Mouse (Mus musculus) lung, embryonic 15.5 days (tissue): ENCODE data around the gene Proca1. TPM values are rescaled to one million over a fixed set of nuclear protein-coding genes. Genes with fewer than 3 reads are reported as not detected.
A peak's percentile ranks its signal among the peaks of the same experiment; 100 is the strongest.

ENCODE experiments used
- ATAC-seq: fragments of 200-750 bp; cut with Nextera tagmentation; 2 replicates; pipeline ENCODE4 v1.8.0; 2017; ENCODE audit warnings: moderate number of reproducible peaks, borderline replicate concordance; ENCODE audit not compliant: low FRiP score, low TSS enrichment; ENCODE audit errors: extremely low read depth
- H3K27ac ChIP-seq: fragments of 300-500 bp; sonication (generic); 2 replicates; pipeline ENCODE4 v1.5.1; 2015; ENCODE audit warnings: moderate library complexity, mild to moderate bottlenecking, inconsistent platforms
- H3K27me3 ChIP-seq: fragments of 300-500 bp; sonication (generic); 2 replicates; pipeline ENCODE4 v1.6.1; 2015; ENCODE audit warnings: inconsistent platforms
- H3K36me3 ChIP-seq: fragments of 300-500 bp; sonication (generic); 2 replicates; pipeline ENCODE4 v1.6.1; 2015; ENCODE audit warnings: inconsistent platforms
- H3K4me1 ChIP-seq: fragments of 300-500 bp; sonication (generic); 2 replicates; pipeline ENCODE4 v1.6.1; 2015; ENCODE audit warnings: inconsistent platforms
- H3K4me2 ChIP-seq: fragments of 300-500 bp; sonication (generic); 2 replicates; pipeline ENCODE4 v1.6.1; 2015; ENCODE audit warnings: inconsistent platforms, mild to moderate bottlenecking, moderate library complexity
- H3K4me3 ChIP-seq: fragments of 300-500 bp; sonication (generic); 2 replicates; pipeline ENCODE4 v1.5.1; 2015; ENCODE audit warnings: mild to moderate bottlenecking, inconsistent platforms
- H3K9ac ChIP-seq: fragments of 300-500 bp; sonication (generic); 2 replicates; pipeline ENCODE4 v1.6.1; 2015; ENCODE audit warnings: inconsistent platforms
- H3K9me3 ChIP-seq: fragments of 300-500 bp; sonication (generic); 2 replicates; pipeline ENCODE4 v1.6.1; 2016; ENCODE audit warnings: inconsistent platforms
- WGBS: fragments of 180-500 bp; shearing (Covaris S2); methylation state at CpG from one replicate; pipeline ENCODE4 v1.1.7; 2015; 5-methylcytosine and 5-hydroxymethylcytosine counted together
- polyA plus RNA-seq: library from polyadenylated mRNA; unstranded; fragments of >200 nt; fragmentation: Nextera tagmentation; extraction: Ambion mirVana; gene quantifications from 2 replicates; pipeline ENCODE4 v1.2.1, GENCODE M21; 2015

Gene Proca1
- polyA plus RNA-seq, 1 experiment from 2014 or later, result 4.7 TPM

- Histone ChIP-seq H3K4me2 (no peak overlapping the region), H3K36me3 (peaks cover 5% of the 10 kb centered on the region; the same call in 1 of the 2 replicates), H3K4me1 (peaks cover 33% of the 10 kb centered on the region), H3K27ac (peak overlapping the region; percentile 98), H3K9me3 (no peaks in the 10 kb centered on the region), H3K4me3 (no peak overlapping the region), H3K9ac (no peak overlapping the region), H3K27me3 (no peaks in the 10 kb centered on the region)
- 68% methylated on average over 6 of the region's 6 CpGs for WGBS
- no peak for ATAC-seq
Measured at GRCm38 (mm10) chr11:78166640-78167039, 26.6 kb upstream of the Proca1 start.

DNA sequence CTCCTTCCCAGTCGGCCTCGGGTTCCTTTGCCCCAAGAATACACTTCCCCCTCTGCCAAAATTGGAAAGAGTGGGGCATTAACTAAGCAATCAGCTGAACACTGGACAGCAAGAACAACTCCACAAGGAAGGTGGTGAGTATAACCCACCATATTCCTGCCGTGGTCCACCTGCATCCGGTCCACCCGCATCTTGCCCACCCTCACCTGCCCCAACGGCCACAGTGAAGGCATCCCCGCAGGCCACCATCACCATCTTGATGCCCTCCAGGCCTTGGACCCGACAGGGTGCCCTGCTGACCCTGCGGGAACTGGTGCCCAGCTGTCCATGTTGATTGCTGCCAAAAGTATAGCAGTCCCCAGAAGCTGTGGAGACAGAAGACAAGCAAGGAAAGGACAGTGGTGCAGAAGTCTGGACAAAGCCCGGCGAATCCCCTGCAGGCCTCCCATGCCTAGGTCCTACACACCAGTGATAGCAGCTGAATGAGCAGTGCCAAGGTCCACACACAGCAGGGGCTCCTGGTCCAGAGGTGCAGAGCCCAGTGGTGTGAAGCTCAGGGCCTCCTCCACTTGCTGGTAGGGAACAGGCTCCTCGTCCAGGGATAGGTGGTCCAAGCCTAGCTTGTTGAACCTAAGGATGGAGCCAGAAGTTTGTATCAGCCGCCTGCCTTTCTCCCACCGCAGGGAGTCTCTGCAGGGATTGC lies 25.8 kb upstream of the Proca1 start:
- Histone ChIP-seq H3K4me2 (no peak overlapping the region), H3K9ac (no peak overlapping the region), H3K9me3 (no peaks in the 10 kb centered on the region), H3K36me3 (no peaks in the 10 kb centered on the region), H3K4me3 (no peak overlapping the region), H3K27me3 (no peaks in the 10 kb centered on the region), H3K27ac (no peak overlapping the region), H3K4me1 (peaks cover 26% of the 10 kb centered on the region)
- ATAC-seq, result no peak
- 88% methylated on average over 14 of the region's 14 CpGs for WGBS

DNA sequence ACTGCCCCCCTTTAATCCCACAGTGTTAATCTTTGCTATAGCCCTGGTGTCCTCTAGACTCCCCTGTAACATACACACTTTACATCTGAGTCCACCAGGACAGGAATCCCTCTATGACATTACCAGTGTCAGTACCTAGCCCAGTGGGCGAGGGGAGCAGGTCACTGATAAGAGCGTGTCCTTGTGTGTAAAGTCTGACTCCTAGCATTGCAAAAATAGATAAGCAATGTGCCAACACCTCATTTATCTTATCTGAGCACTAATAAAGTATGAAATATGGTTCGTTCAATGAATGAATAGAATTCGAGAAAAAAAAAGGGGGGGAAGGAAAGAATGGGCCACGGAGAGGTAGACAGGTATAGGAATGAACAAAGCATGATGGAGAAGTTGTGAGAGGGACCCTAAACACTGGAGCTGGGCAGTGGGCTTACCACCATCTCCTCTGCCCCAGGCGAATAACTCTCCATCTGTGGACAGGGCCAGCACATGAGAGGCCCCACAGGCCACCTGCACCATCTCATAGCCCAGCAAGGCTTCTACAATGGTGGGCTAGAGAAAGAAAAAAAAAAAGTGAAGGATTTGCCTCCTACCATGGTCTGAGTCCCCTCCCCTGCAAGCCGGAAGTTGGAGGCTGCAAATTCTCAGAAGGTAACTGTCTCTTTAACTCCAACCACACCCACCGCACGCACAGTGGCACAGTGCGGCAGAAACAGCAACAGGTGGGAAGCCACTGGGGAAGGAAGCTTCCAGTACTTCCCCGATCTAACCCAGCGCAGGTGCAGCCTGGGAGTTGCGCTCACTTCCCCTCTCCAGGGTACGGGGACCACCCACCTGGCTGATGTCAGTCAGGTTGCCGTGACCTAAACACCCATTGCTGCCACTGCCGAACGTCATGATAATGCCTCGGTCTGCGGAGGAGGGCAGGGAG lies 24.4 kb upstream of the Proca1 start:
- 48% methylated on average over 19 of the region's 19 CpGs for WGBS
- Histone ChIP-seq H3K9me3 (no peaks in the 10 kb centered on the region), H3K27me3 (no peaks in the 10 kb centered on the region), H3K4me2 (no peak overlapping the region), H3K4me3 (no peak overlapping the region), H3K4me1 (peaks cover 12% of the 10 kb centered on the region), H3K9ac (no peak overlapping the region), H3K27ac (no peak overlapping the region), H3K36me3 (no peaks in the 10 kb centered on the region)
- no peak for ATAC-seq

DNA sequence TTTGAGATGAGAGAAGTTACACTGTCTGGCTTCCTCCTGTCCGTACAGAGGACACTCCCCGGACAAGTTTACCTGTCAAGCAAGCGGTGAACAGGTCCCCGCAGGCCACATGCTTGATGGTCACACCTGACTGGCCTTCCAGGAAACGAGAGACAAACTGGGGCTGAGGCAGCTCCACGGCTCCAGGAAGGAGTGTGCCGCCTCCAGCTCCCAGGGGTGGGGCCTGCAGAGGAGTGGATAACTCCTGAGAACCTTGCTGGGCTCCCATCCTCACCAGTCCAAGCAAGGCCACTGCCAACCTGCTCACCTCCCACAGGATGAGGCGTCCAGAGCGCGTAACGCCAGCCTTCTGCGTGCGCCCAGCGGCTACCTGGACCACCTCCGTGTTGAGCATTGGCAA lies 22.9 kb upstream of the Proca1 start:
- Histone ChIP-seq H3K4me1 (peaks cover 21% of the 10 kb centered on the region), H3K4me3 (no peak overlapping the region), H3K9me3 (no peaks in the 10 kb centered on the region), H3K36me3 (no peaks in the 10 kb centered on the region), H3K4me2 (no peak overlapping the region), H3K9ac (no peak overlapping the region), H3K27me3 (no peaks in the 10 kb centered on the region), H3K27ac (no peak overlapping the region)
- ATAC-seq, result no peak
- WGBS, result 85% methylated on average over 15 of the region's 15 CpGs

DNA sequence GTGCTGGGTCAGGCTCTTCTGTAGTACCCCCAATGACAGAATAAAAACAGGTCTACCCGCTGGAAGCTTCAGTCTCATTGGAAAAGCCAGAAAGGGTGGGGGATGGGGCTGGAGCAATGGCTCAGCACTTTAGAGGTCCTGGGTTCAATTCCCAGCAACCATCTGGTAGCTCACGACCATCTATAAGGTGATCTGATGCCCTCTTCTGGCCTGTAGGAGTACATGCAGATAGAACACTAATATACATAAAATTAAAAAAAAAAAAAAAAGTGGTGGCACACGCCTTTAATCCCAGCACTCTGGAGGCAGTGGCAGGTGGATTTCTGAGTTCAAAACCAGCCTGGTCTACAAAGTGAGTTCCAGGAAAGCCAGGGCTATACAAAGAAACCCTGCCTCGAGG lies 21.9 kb upstream of the Proca1 start:
- Histone ChIP-seq H3K27me3 (no peaks in the 10 kb centered on the region), H3K4me3 (no peak overlapping the region), H3K36me3 (no peaks in the 10 kb centered on the region), H3K4me2 (no peak overlapping the region), H3K4me1 (peaks cover 20% of the 10 kb centered on the region), H3K9ac (no peak overlapping the region), H3K27ac (no peak overlapping the region), H3K9me3 (no peaks in the 10 kb centered on the region)
- ATAC-seq, result no peak
- WGBS, result 67% methylated on average over 4 of the region's 4 CpGs

DNA sequence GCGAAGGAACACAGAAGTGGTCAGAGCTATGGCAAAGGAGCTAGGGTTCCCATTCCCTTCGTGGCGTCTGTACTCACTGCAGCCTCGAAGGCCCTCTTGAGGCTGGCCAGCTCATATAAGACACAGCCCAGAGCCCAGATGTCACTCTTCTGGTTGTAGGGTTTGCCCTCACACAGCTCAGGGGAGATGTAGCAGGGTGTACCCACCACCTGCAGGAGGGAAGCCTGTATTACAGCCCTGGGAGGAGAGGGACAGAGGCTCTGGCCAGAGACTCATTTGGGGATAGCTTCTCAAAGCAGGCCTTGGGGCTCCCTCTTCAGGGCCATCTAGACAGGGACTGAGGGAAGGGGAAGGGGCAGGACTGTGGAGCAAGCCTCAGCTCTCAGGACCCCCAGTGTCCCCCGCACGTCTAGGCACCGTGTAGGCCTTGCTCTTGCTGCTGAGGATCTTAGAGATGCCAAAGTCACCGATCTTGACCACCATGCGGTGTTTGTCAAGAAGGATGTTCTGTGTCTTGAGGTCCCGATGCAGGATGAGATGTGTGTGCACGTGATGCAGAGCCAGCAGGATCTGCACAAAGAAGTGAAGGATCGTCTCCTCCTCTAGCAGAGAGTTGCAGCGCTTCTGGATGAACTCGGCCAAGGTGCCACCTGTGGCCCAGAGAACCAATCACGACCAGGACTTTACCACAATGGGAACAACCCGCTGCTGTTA lies 21.0 kb upstream of the Proca1 start:
- H3K27me3 ChIP-seq, result no peaks in the 10 kb centered on the region
- 81% methylated on average over 16 of the region's 16 CpGs for WGBS
- no peak overlapping the region for H3K4me3 ChIP-seq
- no peak overlapping the region for H3K4me2 ChIP-seq
- no peak for ATAC-seq
- H3K9ac ChIP-seq, result no peak overlapping the region
- peaks cover 18% of the 10 kb centered on the region for H3K4me1 ChIP-seq
- no peaks in the 10 kb centered on the region for H3K9me3 ChIP-seq
- H3K27ac ChIP-seq, result no peak overlapping the region
- H3K36me3 ChIP-seq, result no peaks in the 10 kb centered on the region

DNA sequence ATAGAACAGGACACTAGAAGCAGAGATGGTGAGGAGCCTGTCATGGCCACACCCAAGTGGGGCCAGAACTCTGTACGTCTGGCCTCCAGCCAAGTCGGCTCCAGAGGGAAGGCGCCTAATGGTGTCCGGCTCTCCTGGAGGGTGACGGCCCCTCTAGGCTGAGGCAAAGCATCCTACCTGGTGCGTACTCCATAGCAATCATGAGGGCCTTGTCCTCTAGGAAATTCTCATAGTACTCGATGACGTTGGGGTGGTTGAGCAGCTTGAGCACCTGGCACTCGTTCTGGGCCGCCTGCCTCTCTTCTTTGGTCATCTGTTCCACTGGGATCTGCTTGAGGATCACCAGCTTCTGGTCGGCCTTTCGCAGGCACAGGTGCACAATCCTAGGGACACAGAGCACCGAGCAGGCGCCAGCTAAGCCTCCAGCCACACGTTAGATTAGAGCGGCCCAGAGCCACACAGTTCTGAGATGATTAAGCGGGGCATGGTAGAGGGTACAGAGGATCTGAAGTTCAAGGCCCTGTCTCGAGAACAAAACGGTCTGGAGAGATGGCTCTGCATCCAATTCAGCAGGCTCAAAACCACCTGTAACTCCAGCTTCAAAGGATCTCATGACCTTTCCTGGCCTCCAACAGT lies 20.3 kb upstream of the Proca1 start:
- Histone ChIP-seq H3K9me3 (no peaks in the 10 kb centered on the region), H3K36me3 (no peaks in the 10 kb centered on the region), H3K4me3 (no peak overlapping the region), H3K4me1 (peaks cover 22% of the 10 kb centered on the region), H3K4me2 (no peak overlapping the region), H3K27ac (no peak overlapping the region), H3K9ac (no peak overlapping the region), H3K27me3 (no peaks in the 10 kb centered on the region)
- ATAC-seq, result no peak
- 74% methylated on average over 19 of the region's 19 CpGs for WGBS

DNA sequence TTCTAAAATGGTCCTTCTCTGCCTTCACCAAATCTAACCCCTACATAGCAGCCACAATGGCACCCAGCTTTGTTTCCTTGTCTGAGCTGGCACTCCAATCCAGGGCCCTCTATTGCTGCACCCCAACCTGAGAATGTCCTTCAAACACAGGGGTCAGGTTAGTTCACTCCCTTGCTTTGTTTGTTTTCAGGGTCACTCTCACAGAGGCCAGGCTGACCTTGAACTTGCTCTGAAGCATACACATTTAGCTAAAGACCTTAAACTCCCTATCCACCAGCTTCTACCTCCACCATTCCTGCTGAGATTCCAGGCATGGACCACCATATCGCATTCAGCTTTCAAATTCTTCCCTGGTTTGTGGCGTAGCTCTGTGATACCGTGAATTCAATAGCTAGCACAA lies 18.7 kb upstream of the Proca1 start:
- Histone ChIP-seq H3K4me3 (no peak overlapping the region), H3K27me3 (no peaks in the 10 kb centered on the region), H3K36me3 (peaks cover 2% of the 10 kb centered on the region; the same call in 1 of the 2 replicates), H3K27ac (peak overlapping the region; percentile 8; the same call in 1 of the 2 replicates), H3K4me2 (no peak overlapping the region), H3K9ac (no peak overlapping the region), H3K9me3 (no peaks in the 10 kb centered on the region), H3K4me1 (peaks cover 32% of the 10 kb centered on the region)
- WGBS, result 80% methylated on average over 3 of the region's 3 CpGs
- no peak for ATAC-seq

DNA sequence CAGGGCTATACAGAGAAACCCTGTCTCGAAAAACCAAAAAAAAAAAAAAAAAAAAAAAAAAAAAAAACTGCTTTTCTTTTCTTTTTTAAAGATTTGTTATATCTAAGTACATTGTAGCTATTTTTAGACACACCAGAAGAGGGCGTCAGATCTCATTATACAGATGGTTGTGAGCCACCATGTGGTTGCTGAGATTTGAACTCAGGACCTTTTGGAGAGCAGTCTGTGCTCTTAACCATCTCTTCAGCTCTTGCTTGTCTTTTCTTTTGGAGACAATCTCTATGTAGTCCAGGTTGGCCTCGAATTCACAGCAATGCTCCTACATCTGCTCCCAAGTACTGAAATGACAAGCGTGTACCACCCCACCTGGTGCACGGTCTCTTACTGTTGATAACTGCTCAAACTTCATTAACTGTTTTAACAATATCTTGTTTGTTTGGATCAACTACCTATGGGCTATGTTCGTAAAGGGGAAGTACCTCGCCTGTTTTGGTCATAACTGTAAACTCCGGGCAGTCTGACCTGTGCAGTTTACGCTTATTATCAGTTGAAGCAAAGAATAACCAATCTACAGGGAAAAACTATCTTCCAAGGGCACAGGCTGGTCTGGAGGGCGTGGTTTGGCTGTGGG lies 17.3 kb upstream of the Proca1 start:
- Histone ChIP-seq H3K4me1 (peaks cover 45% of the 10 kb centered on the region), H3K9ac (peak overlapping the region; percentile 17; the same call in 1 of the 2 replicates), H3K4me2 (peak overlapping the region; percentile 97)

DNA sequence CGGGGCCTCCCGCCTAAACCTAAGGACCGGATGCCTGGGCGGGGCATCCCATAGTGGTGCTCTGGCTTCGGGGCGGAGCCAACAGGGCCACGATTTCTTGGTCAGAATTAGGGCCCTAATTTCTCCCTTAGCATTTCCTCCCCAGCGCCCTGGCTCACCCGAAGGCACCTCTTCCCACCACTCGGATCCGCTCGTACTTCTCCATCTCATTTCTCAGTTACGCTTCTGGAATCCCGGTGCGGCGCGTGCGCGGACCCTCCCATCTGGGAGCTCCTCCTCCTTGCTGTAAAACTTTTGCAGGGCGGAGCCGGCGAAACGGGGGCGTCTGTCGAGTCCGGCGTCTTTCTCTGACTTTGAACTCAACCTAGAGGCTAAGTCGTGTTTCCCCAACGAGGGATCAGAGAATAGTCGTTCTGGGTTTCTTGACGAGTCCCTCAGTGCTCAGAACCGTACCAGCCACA lies 16.8 kb upstream of the Proca1 start, which contains the start of the genes Nek8 and Tlcd1:
Gene Nek8, minus strand, starts transcription at position 274 of the 461 bp plus-strand sequence.
Gene Tlcd1, plus strand, starts transcription at position 310 of the 461 bp plus-strand sequence.
- Histone ChIP-seq H3K4me1 (peaks cover 51% of the 10 kb centered on the region), H3K36me3 (peaks cover 21% of the 10 kb centered on the region), H3K9ac (peak within 1 kb of the TSS; percentile 39), H3K9me3 (no peaks in the 10 kb centered on the region), H3K4me2 (peak within 1 kb of the TSS; percentile 97), H3K27me3 (no peaks in the 10 kb centered on the region), H3K4me3 (peak within 1 kb of the TSS; percentile 61), H3K27ac (peak within 1 kb of the TSS; percentile 99)
- peak; percentile 55; the same call in 1 of the 2 replicates for ATAC-seq
- WGBS, result under 1% methylated on average over 32 of the region's 32 CpGs

More for the DNA sequence above, 17.3 kb upstream of the Proca1 start:
- peak overlapping the region; percentile 61 for H3K4me3 ChIP-seq
- peak overlapping the region; percentile 99 for H3K27ac ChIP-seq
- no peaks in the 10 kb centered on the region for H3K27me3 ChIP-seq
- H3K9me3 ChIP-seq, result no peaks in the 10 kb centered on the region
- WGBS, result 10% methylated on average over 10 of the region's 10 CpGs
- H3K36me3 ChIP-seq, result peaks cover 16% of the 10 kb centered on the region
- ATAC-seq, result no peak
